Mouse (Mus musculus) CH12.LX (cell line): ENCODE measurements around the gene Phc1. TPM values are rescaled to one million over a fixed set of nuclear protein-coding genes. Genes with fewer than 3 reads are reported as not detected.

ENCODE experiments used
- DNase-seq: peaks from one replicate; pipeline ENCODE4 v3.0.0-alpha.2; 2013; ENCODE audit errors: extremely low read depth
- H3K27ac ChIP-seq: 2 replicates; pipeline ENCODE4 v1.5.1; 2012; ENCODE audit warnings: low read depth, mild to moderate bottlenecking, control low read depth, moderate library complexity; ENCODE audit not compliant: insufficient read depth
- H3K27me3 ChIP-seq: replicated peaks from 2 replicates; pipeline ENCODE3; 2012; ENCODE audit warnings: inconsistent platforms
- H3K36me3 ChIP-seq, 2 experiments: replicated peaks in 1 of 2; 2 replicates each; pipeline versions ENCODE3 to v1.6.1; 2012; ENCODE audit warnings: inconsistent platforms in 1 of 2, low read length in 1 of 2, mild to moderate bottlenecking in 1 of 2, mixed read lengths in 1 of 2, moderate library complexity in 1 of 2; ENCODE audit not compliant: control insufficient read depth in 1 of 2, insufficient read depth in 1 of 2
- H3K4me1 ChIP-seq, 2 experiments: 2 replicates each; pipeline ENCODE4 v1.6.1; 2012; ENCODE audit warnings: inconsistent platforms in 1 of 2, moderate library complexity in 1 of 2; ENCODE audit not compliant: insufficient read depth in 2 of 2, control insufficient read depth in 1 of 2
- H3K4me2 ChIP-seq: 2 replicates; pipeline ENCODE4 v1.6.1; 2012; ENCODE audit warnings: low read depth, mild to moderate bottlenecking, control low read depth; ENCODE audit not compliant: poor library complexity, insufficient read depth, severe bottlenecking
- H3K4me3 ChIP-seq, 3 experiments: fragments of 150-350 bp in 1 of 3; sonication (generic) in 1 of 3; replicated peaks in 1 of 3; 2 replicates each; pipeline versions ENCODE3 to v1.5.1; 2011 to 2012; ENCODE audit warnings: low read depth in 2 of 3, low read length in 2 of 3, mild to moderate bottlenecking in 2 of 3, moderate library complexity in 2 of 3, control low read depth in 1 of 3, improper control_type of control experiment in 1 of 3, inconsistent platforms in 1 of 3, mixed read lengths in 1 of 3; ENCODE audit not compliant: poor library complexity in 1 of 3
- H3K79me2 ChIP-seq: replicated peaks from 2 replicates; pipeline ENCODE4 v1.6.1; 2012; ENCODE audit warnings: mild to moderate bottlenecking, moderate library complexity; ENCODE audit not compliant: control insufficient read depth, poor library complexity, insufficient read depth, severe bottlenecking; ENCODE audit errors: extremely low read depth
- H3K9ac ChIP-seq: 2 replicates; pipeline ENCODE4 v1.6.1; 2012; ENCODE audit warnings: low read depth, mild to moderate bottlenecking, control low read depth, moderate library complexity; ENCODE audit not compliant: insufficient read depth
- H3K9me3 ChIP-seq: replicated peaks from 2 replicates; pipeline ENCODE3; 2012; ENCODE audit warnings: low read length, inconsistent platforms, mixed read lengths
- CHD1 ChIP-seq: IDR thresholded peaks from 2 replicates; pipeline ENCODE4 v1.6.1; 2012; ENCODE audit warnings: low read depth, low read length, improper control_type of control experiment, inconsistent platforms
- CTCF ChIP-seq, 2 experiments: IDR thresholded peaks in 1 of 2; conservative IDR thresholded peaks in 1 of 2; 2 replicates each; pipeline ENCODE4 v1.5.1; 2011 to 2012; ENCODE audit warnings: low read depth in 2 of 2, low read length in 2 of 2, improper control_type of control experiment in 1 of 2, inconsistent platforms in 1 of 2, mild to moderate bottlenecking in 1 of 2, moderate library complexity in 1 of 2
- ELF1 ChIP-seq: IDR thresholded peaks from 2 replicates; pipeline ENCODE4 v1.6.1; 2014; ENCODE audit warnings: low read depth, mild to moderate bottlenecking, inconsistent platforms, low read length, improper control_type of control experiment
- EP300 ChIP-seq: IDR thresholded peaks from 2 replicates; pipeline ENCODE4 v1.6.1; 2011; ENCODE audit warnings: low read length, improper control_type of control experiment
- GABPA ChIP-seq: IDR thresholded peaks from 2 replicates; pipeline ENCODE4 v1.6.1; 2012; ENCODE audit warnings: low read depth, low read length, improper control_type of control experiment, inconsistent platforms; ENCODE audit not compliant: insufficient replicate concordance
- HCFC1 ChIP-seq: IDR thresholded peaks from 2 replicates; pipeline ENCODE4 v1.6.1; 2012; ENCODE audit warnings: low read depth, mild to moderate bottlenecking, inconsistent platforms, low read length, improper control_type of control experiment
- KAT2A ChIP-seq: IDR thresholded peaks from 2 replicates; pipeline ENCODE4 v1.6.1; 2012; ENCODE audit warnings: low read length, improper control_type of control experiment, inconsistent platforms; ENCODE audit not compliant: insufficient replicate concordance
- MXI1 ChIP-seq: IDR thresholded peaks from 2 replicates; pipeline ENCODE4 v1.6.1; 2011; ENCODE audit warnings: mild to moderate bottlenecking, low read depth, low read length, improper control_type of control experiment
- NELFE ChIP-seq: IDR thresholded peaks from 2 replicates; pipeline ENCODE4 v1.6.1; 2011; ENCODE audit warnings: low read depth, low read length, improper control_type of control experiment
- PAX5 ChIP-seq: IDR thresholded peaks from 2 replicates; pipeline ENCODE4 v1.6.1; 2012; ENCODE audit warnings: low read length, inconsistent platforms, mixed read lengths
- POLR2A ChIP-seq: IDR thresholded peaks from 2 replicates; pipeline ENCODE4 v1.6.1; 2011; ENCODE audit warnings: low read depth, mild to moderate bottlenecking, improper control_type of control experiment, low read length
- POLR2AphosphoS2 ChIP-seq: IDR thresholded peaks from 2 replicates; pipeline ENCODE4 v1.6.1; 2011; ENCODE audit warnings: low read depth, low read length, improper control_type of control experiment
- RAD21 ChIP-seq: IDR thresholded peaks from 2 replicates; pipeline ENCODE4 v1.6.1; 2011; ENCODE audit warnings: low read depth, mild to moderate bottlenecking, low read length, improper control_type of control experiment, moderate library complexity
- RCOR1 ChIP-seq: conservative IDR thresholded peaks from 2 replicates; pipeline ENCODE4 v1.6.1; 2012; ENCODE audit warnings: low read depth, mild to moderate bottlenecking, inconsistent platforms, low read length, improper control_type of control experiment
- SIN3A ChIP-seq: IDR thresholded peaks from 2 replicates; pipeline ENCODE4 v1.6.1; 2012; ENCODE audit warnings: low read length, improper control_type of control experiment, inconsistent platforms
- USF1 ChIP-seq: IDR thresholded peaks from 2 replicates; pipeline ENCODE4 v1.6.1; 2014; ENCODE audit warnings: low read depth, mild to moderate bottlenecking, inconsistent platforms, low read length, improper control_type of control experiment
- ZC3H11A ChIP-seq: IDR thresholded peaks from 2 replicates; pipeline ENCODE4 v1.6.1; 2012; ENCODE audit warnings: low read depth, mild to moderate bottlenecking, inconsistent platforms, low read length, improper control_type of control experiment
- ZMIZ1 ChIP-seq: IDR thresholded peaks from 2 replicates; pipeline ENCODE4 v1.6.1; 2012; ENCODE audit warnings: low read depth, mild to moderate bottlenecking, inconsistent platforms, low read length, improper control_type of control experiment
- ZNF384 ChIP-seq: IDR thresholded peaks from 2 replicates; pipeline ENCODE4 v1.6.1; 2012; ENCODE audit warnings: low read depth, low read length, improper control_type of control experiment, inconsistent platforms
- dilution Hi-C: fragments of 300-500 bp; cut with MboI; formaldehyde crosslinking; loops from 2 replicates; pipeline ENCODE4 v1.14.3; 2020; ENCODE audit warnings: low sequenced_read_pairs; ENCODE audit not compliant: extremely low pct_unique_long_range_greater_than_20kb, extremely low pct_ligation_motif_present
- in situ Hi-C: fragments of 300-500 bp; cut with MboI; formaldehyde crosslinking; loops from 3 replicates; pipeline ENCODE4 v1.14.3; 2019; ENCODE audit warnings: low sequenced_read_pairs, low pct_ligation_motif_present, low pct_unique_long_range_greater_than_20kb, mixed read lengths
- polyA plus RNA-seq: library from polyadenylated mRNA; unstranded; fragments of >175 nt; gene quantifications from 2 replicates; pipeline ENCODE4 v1.2.1, GENCODE M21; 2012; ENCODE audit warnings: low read depth; ENCODE audit not compliant: insufficient read length
- total RNA-seq, 2 experiments: library from RNA; depleted of rRNA; stranded (reverse); fragments of 300-350 nt in 1 of 2; fragments of >200 nt in 1 of 2; gene quantifications; 2 replicates each; pipeline ENCODE4 v1.2.3; 2012 to 2014

The Phc1 gene
- total and polyA plus RNA-seq, 3 experiments = 2.9 to 13.8 (median 6.5) TPM

- no peaks in the 10 kb centered on the region for H3K27me3 ChIP-seq
- H3K79me2 ChIP-seq = no peaks in the 10 kb centered on the region
- H3K9ac ChIP-seq = no peak overlapping the region
- no peaks in the 10 kb centered on the region for H3K9me3 ChIP-seq
- H3K4me3 ChIP-seq = no peak overlapping the region
- in situ Hi-C loops (no loop called here), dilution Hi-C loops (no loop called here)
- peaks cover 74 to 94% of the 10 kb centered on the region in 2 experiments for H3K36me3 ChIP-seq
- no peak overlapping the region for H3K27ac ChIP-seq
- no peak overlapping the region for H3K4me2 ChIP-seq
- no peaks in the 10 kb centered on the region for H3K4me1 ChIP-seq
- TF ChIP-seq ELF1 = no peak
- no peak for TF ChIP-seq CHD1
- no peak for TF ChIP-seq EP300
- no peak for TF ChIP-seq HCFC1
- TF ChIP-seq USF1 = no peak
- TF ChIP-seq ZC3H11A = no peak
- no peak for TF ChIP-seq CTCF (conservative IDR thresholded peaks at IDR 0.05 in 1 of 2, IDR thresholded peaks at IDR 0.05 in 1 of 2; ENCODE audit: low read depth in 2 of 2, low read length in 2 of 2)
- no peak; the same call in 1 of the 2 replicates for TF ChIP-seq POLR2A
- TF ChIP-seq MXI1 = no peak
- TF ChIP-seq PAX5 = no peak
- TF ChIP-seq NELFE = no peak
- no peak for TF ChIP-seq KAT2A
- TF ChIP-seq ZMIZ1 = no peak
- no peak for TF ChIP-seq RCOR1
- TF ChIP-seq GABPA = no peak
- no peak for TF ChIP-seq POLR2AphosphoS2
- no peak for TF ChIP-seq RAD21
- DNase-seq = no peak
Observed at GRCm38 (mm10) chr6:122318726-122319125, 21.6 kb downstream of the Phc1 start.

- H3K9ac ChIP-seq = peak overlapping the region; percentile 94
- no peaks in the 10 kb centered on the region for H3K27me3 ChIP-seq
- peaks cover 25 to 43% of the 10 kb centered on the region in 2 experiments for H3K36me3 ChIP-seq
- DNase-seq = no peak
- H3K4me2 ChIP-seq = peak overlapping the region; percentile 99
- peaks cover 0 to 30% of the 10 kb centered on the region in 2 experiments; a peak in 2 of 4 replicates for H3K4me1 ChIP-seq
- TF ChIP-seq CHD1 (0 out of 2 replicates have a peak, but pooled peaks have one; percentile 70), ZNF384 (no peak), SIN3A (no peak)
- in situ Hi-C loops (no loop called here), dilution Hi-C loops (no loop called here)
- peak overlapping the region; percentile 92 to 95 (median 94) for H3K4me3 ChIP-seq
- H3K27ac ChIP-seq = no peak overlapping the region
- no peaks in the 10 kb centered on the region for H3K9me3 ChIP-seq
- H3K79me2 ChIP-seq = peaks cover 36% of the 10 kb centered on the region
Observed at GRCm38 (mm10) chr6:122310187-122310820, 30.1 kb downstream of the Phc1 start.
